In the genomic region with DNA sequence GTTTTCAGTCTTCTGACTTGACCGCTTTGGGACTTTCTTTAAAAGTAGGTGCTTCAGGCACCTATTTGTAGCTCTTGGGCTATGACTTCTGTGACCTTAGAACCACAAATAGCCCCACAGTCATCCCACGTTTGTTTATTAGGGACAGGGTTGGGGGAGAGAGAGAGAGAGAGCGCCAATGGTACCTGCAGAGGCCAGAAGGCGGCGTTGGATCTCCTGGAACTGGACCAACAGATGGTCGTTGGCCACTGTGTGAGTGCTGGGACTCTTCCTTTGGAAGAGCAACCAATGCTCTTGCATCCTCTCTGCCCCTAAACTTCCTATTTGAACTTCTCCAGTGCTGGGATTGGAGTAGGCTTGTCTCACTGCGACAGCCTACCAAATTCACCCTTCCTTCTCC, we compare ENCODE assay signal across 8 mouse cellular contexts. TPM values are rescaled to one million over a fixed set of nuclear protein-coding genes. Genes with fewer than 3 reads are reported as not detected.
DNase-seq lines count a peak whose midpoint lies in the region; ATAC-seq lines count a peak whose summit lies in the region.

No protein-coding gene starts in this region.

- DNase-seq in kidney, adult 9 months = no peak
- no peak for DNase-seq in thymus, postnatal 10 days (ENCODE audit: low spot score in 2 of 2)
- DNase-seq in spleen, postnatal 14 days (ENCODE audit: low spot score in 2 of 2) = no peak
- DNase-seq in cerebellum, adult 11-12 months = no peak

- no peaks in the 10 kb centered on the region for H3K27me3 ChIP-seq in kidney, embryonic 15.5 days
- H3K27me3 ChIP-seq in embryonic facial prominence, embryonic 12.5 days = no peaks in the 10 kb centered on the region
- H3K27me3 ChIP-seq in heart, embryonic 16.5 days (ENCODE audit: control insufficient read depth, insufficient read depth, low read length) = no peaks in the 10 kb centered on the region

- no peak overlapping the region for H3K4me3 ChIP-seq in kidney, embryonic 15.5 days (replicated peaks)
- H3K4me3 ChIP-seq in embryonic facial prominence, embryonic 12.5 days = no peak overlapping the region
- H3K4me3 ChIP-seq in heart, embryonic 16.5 days (ENCODE audit: low read length) = no peak overlapping the region; the same call in 1 of the 2 replicates
- no peak overlapping the region for H3K4me3 ChIP-seq in macrophage (ENCODE audit: inconsistent target)

- peak overlapping the region; percentile 33 for H3K4me2 ChIP-seq in kidney, embryonic 15.5 days
- 0 out of 2 replicates have a peak overlapping the region, but pooled peaks have one; percentile 40 for H3K4me2 ChIP-seq in embryonic facial prominence, embryonic 12.5 days (replicated peaks)
- peak overlapping the region; percentile 65 for H3K4me2 ChIP-seq in heart, embryonic 16.5 days (ENCODE audit: low read depth, low read length)

- peak overlapping the region; percentile 98 for H3K27ac ChIP-seq in kidney, embryonic 15.5 days
- H3K27ac ChIP-seq in embryonic facial prominence, embryonic 12.5 days = peak overlapping the region; percentile 72; the same call in 1 of the 2 replicates
- peak overlapping the region; percentile 99 for H3K27ac ChIP-seq in heart, embryonic 16.5 days (ENCODE audit: low read length)
- 0 out of 2 replicates have a peak overlapping the region, but pooled peaks have one; percentile 61 for H3K27ac ChIP-seq in macrophage

- ATAC-seq in kidney, embryonic 15.5 days (replicated peaks; ENCODE audit: low FRiP score) = no peak
- ATAC-seq in embryonic facial prominence, embryonic 12.5 days (ENCODE audit: insufficient number of reproducible peaks, insufficient read depth, low FRiP score, low TSS enrichment) = no peak
- no peak for ATAC-seq in heart, embryonic 16.5 days (replicated peaks; ENCODE audit: extremely low read depth, insufficient read depth, low FRiP score)

- WGBS in kidney, embryonic 15.5 days = 25% methylated on average over 7 of the region's 7 CpGs
- 32% methylated on average over 7 of the region's 7 CpGs for WGBS in embryonic facial prominence, embryonic 12.5 days
- 22% methylated on average over 7 of the region's 7 CpGs for WGBS in heart, embryonic 16.5 days
- 47% methylated on average over 6 of the region's 7 CpGs for WGBS in macrophage (ENCODE audit: missing documents)

- peak overlapping the region; percentile 12; the same call in 1 of the 2 replicates for H3K9ac ChIP-seq in kidney, embryonic 15.5 days
- H3K9ac ChIP-seq in embryonic facial prominence, embryonic 12.5 days = no peak overlapping the region
- H3K9ac ChIP-seq in heart, embryonic 16.5 days (ENCODE audit: low read length) = peak overlapping the region; percentile 59

- no peaks in the 10 kb centered on the region for H3K9me3 ChIP-seq in kidney, embryonic 15.5 days (replicated peaks)
- no peaks in the 10 kb centered on the region for H3K9me3 ChIP-seq in embryonic facial prominence, embryonic 12.5 days
- H3K9me3 ChIP-seq in heart, embryonic 16.5 days (replicated peaks; ENCODE audit: control insufficient read depth, low read length) = no peaks in the 10 kb centered on the region

- H3K79me2 ChIP-seq in macrophage (ENCODE audit: inconsistent target) = no peaks in the 10 kb centered on the region

- peaks cover 74% of the 10 kb centered on the region for H3K4me1 ChIP-seq in kidney, embryonic 15.5 days
- H3K4me1 ChIP-seq in embryonic facial prominence, embryonic 12.5 days = peaks cover 51% of the 10 kb centered on the region
- peaks cover 65% of the 10 kb centered on the region for H3K4me1 ChIP-seq in heart, embryonic 16.5 days (ENCODE audit: control insufficient read depth, insufficient read depth, low read length)

- H3K36me3 ChIP-seq in kidney, embryonic 15.5 days = no peaks in the 10 kb centered on the region
- H3K36me3 ChIP-seq in embryonic facial prominence, embryonic 12.5 days = no peaks in the 10 kb centered on the region
- H3K36me3 ChIP-seq in heart, embryonic 16.5 days (ENCODE audit: control insufficient read depth, insufficient read depth) = no peaks in the 10 kb centered on the region
- H3K36me3 ChIP-seq in macrophage (ENCODE audit: inconsistent target) = no peaks in the 10 kb centered on the region

RNA-seq across cellular contexts. Expression of a gene that starts 8.1 kb away (rescaled TPM):
- 25.1 and 25.8 TPM in 2 replicates for polyA plus RNA-seq in kidney, embryonic 15.5 days (2015; fragmentation: Nextera tagmentation; extraction: Ambion mirVana)
- 35.2 and 35.6 TPM in 2 replicates for polyA plus RNA-seq in embryonic facial prominence, embryonic 12.5 days (2016; fragmentation: Nextera tagmentation; extraction: Ambion mirVana)
- polyA plus RNA-seq in heart, embryonic 16.5 days (2015; fragmentation: Nextera tagmentation; extraction: Ambion mirVana) = 15.2 and 15.5 TPM in 2 replicates
- total RNA-seq in macrophage (2018; cell fraction: chromatin; rRNA removed) = 100 to 1,000 TPM in 4 of 26 experiments, 10 to 100 TPM in 22; 26.6 to 124 (median 61.3) TPM
- 10 to 100 TPM; 35.5 to 64.0 (median 51.6) TPM for total RNA-seq in macrophage (2018; cell fraction: cytosol; rRNA removed)
- total RNA-seq in macrophage (2018; cell fraction: nucleus; rRNA removed) = 100 to 1,000 TPM in 7 of 26 experiments, 10 to 100 TPM in 19; 40.3 to 121 (median 76.1) TPM
- polyA plus RNA-seq in macrophage (2018) = 40.0 to 80.9 TPM (median 44.0 TPM) in 3 replicates

RNA-seq across cellular contexts. Expression of a gene that starts 12.1 kb away (rescaled TPM):
- 2.0 and 2.3 TPM in 2 replicates for polyA plus RNA-seq in kidney, embryonic 15.5 days (2015; fragmentation: Nextera tagmentation; extraction: Ambion mirVana)
- 1.6 and 1.7 TPM in 2 replicates for polyA plus RNA-seq in embryonic facial prominence, embryonic 12.5 days (2016; fragmentation: Nextera tagmentation; extraction: Ambion mirVana)
- polyA plus RNA-seq in heart, embryonic 16.5 days (2015; fragmentation: Nextera tagmentation; extraction: Ambion mirVana) = 7.0 and 8.2 TPM in 2 replicates
- 10 to 100 TPM in 3 of 26 experiments, 1 to 10 TPM in 19, under 1 TPM in 2, not detected in 2; 0.22 to 19.5 (median 1.8) TPM for total RNA-seq in macrophage (2018; cell fraction: chromatin; rRNA removed)
- total RNA-seq in macrophage (2018; cell fraction: cytosol; rRNA removed) = 10 to 100 TPM in 3 of 26 experiments, 1 to 10 TPM in 22, under 1 TPM in 1; 0.80 to 16.2 (median 2.0) TPM
- total RNA-seq in macrophage (2018; cell fraction: nucleus; rRNA removed) = 10 to 100 TPM in 6 of 26 experiments, 1 to 10 TPM in 14, under 1 TPM in 6; 0.30 to 28.5 (median 1.6) TPM
- 3.0 to 7.6 TPM (median 4.9 TPM) in 3 replicates for polyA plus RNA-seq in macrophage (2018)

RNA-seq across cellular contexts. Expression of a gene that starts 17.5 kb away (rescaled TPM):
- 40.6 and 40.8 TPM in 2 replicates for polyA plus RNA-seq in kidney, embryonic 15.5 days (2015; fragmentation: Nextera tagmentation; extraction: Ambion mirVana)
- 53.9 and 54.0 TPM in 2 replicates for polyA plus RNA-seq in embryonic facial prominence, embryonic 12.5 days (2016; fragmentation: Nextera tagmentation; extraction: Ambion mirVana)
- 23.4 and 24.0 TPM in 2 replicates for polyA plus RNA-seq in heart, embryonic 16.5 days (2015; fragmentation: Nextera tagmentation; extraction: Ambion mirVana)
- 100 to 1,000 TPM in 5 of 26 experiments, 10 to 100 TPM in 21; 26.5 to 137 (median 57.5) TPM for total RNA-seq in macrophage (2018; cell fraction: chromatin; rRNA removed)
- 10 to 100 TPM; 21.0 to 40.3 (median 26.0) TPM for total RNA-seq in macrophage (2018; cell fraction: cytosol; rRNA removed)
- 10 to 100 TPM; 28.9 to 86.2 (median 50.2) TPM for total RNA-seq in macrophage (2018; cell fraction: nucleus; rRNA removed)
- polyA plus RNA-seq in macrophage (2018) = 21.2 to 29.9 TPM (median 22.1 TPM) in 3 replicates

RNA-seq across cellular contexts. Expression of a gene that starts 46.8 kb away (rescaled TPM):
- polyA plus RNA-seq in kidney, embryonic 15.5 days (2015; fragmentation: Nextera tagmentation; extraction: Ambion mirVana) = 21.7 and 26.9 TPM in 2 replicates
- 29.1 and 34.3 TPM in 2 replicates for polyA plus RNA-seq in embryonic facial prominence, embryonic 12.5 days (2016; fragmentation: Nextera tagmentation; extraction: Ambion mirVana)
- polyA plus RNA-seq in heart, embryonic 16.5 days (2015; fragmentation: Nextera tagmentation; extraction: Ambion mirVana) = 37.5 and 40.2 TPM in 2 replicates
- 10 to 100 TPM in 20 of 26 experiments, 1 to 10 TPM in 6; 3.6 to 48.8 (median 15.3) TPM for total RNA-seq in macrophage (2018; cell fraction: chromatin; rRNA removed)
- total RNA-seq in macrophage (2018; cell fraction: cytosol; rRNA removed) = 10 to 100 TPM in 17 of 26 experiments, 1 to 10 TPM in 9; 6.7 to 18.6 (median 11.3) TPM
- 10 to 100 TPM in 12 of 26 experiments, 1 to 10 TPM in 14; 4.3 to 29.5 (median 9.6) TPM for total RNA-seq in macrophage (2018; cell fraction: nucleus; rRNA removed)
- polyA plus RNA-seq in macrophage (2018) = 8.2 to 12.1 TPM (median 9.8 TPM) in 3 replicates

RNA-seq across cellular contexts. Expression of a gene that starts 49.4 kb away (rescaled TPM):
- polyA plus RNA-seq in kidney, embryonic 15.5 days (2015; fragmentation: Nextera tagmentation; extraction: Ambion mirVana) = 1.6 and 1.7 TPM in 2 replicates
- 2.6 and 3.1 TPM in 2 replicates for polyA plus RNA-seq in embryonic facial prominence, embryonic 12.5 days (2016; fragmentation: Nextera tagmentation; extraction: Ambion mirVana)
- 1.0 and 1.1 TPM in 2 replicates for polyA plus RNA-seq in heart, embryonic 16.5 days (2015; fragmentation: Nextera tagmentation; extraction: Ambion mirVana)
- total RNA-seq in macrophage (2018; cell fraction: chromatin; rRNA removed) = 1 to 10 TPM in 7 of 26 experiments, under 1 TPM in 14, not detected in 5; 0.20 to 4.3 (median 0.79) TPM
- total RNA-seq in macrophage (2018; cell fraction: cytosol; rRNA removed) = under 1 TPM; 0.03 to 0.42 (median 0.21) TPM
- 1 to 10 TPM in 2 of 26 experiments, under 1 TPM in 18, not detected in 6; 0.23 to 1.8 (median 0.70) TPM for total RNA-seq in macrophage (2018; cell fraction: nucleus; rRNA removed)
- polyA plus RNA-seq in macrophage (2018) = 0.23 to 0.34 TPM (median 0.31 TPM) in 3 replicates
